8 mouse cellular contexts compared by ENCODE assay signal in genomic region chr17:74810892-74811625, GRCm38 (mm10).
A peak's percentile ranks its signal among the peaks of the same experiment; 100 is the strongest.
DNase-seq lines count a peak whose midpoint lies in the region; ATAC-seq lines count a peak whose summit lies in the region.

No protein-coding gene starts in this region.

- no peak overlapping the region for H3K9ac ChIP-seq in limb, embryonic 11.5 days (ENCODE audit: low read length)
- H3K9ac ChIP-seq in embryonic facial prominence, embryonic 11.5 days (replicated peaks; ENCODE audit: low read length) = no peak overlapping the region
- H3K9ac ChIP-seq in hindbrain, embryonic 11.5 days (ENCODE audit: low read depth, low read length) = no peak overlapping the region
- H3K9ac ChIP-seq in liver, embryonic 13.5 days = no peak overlapping the region

- no peak overlapping the region for H3K4me2 ChIP-seq in limb, embryonic 11.5 days (ENCODE audit: low read depth, severe bottlenecking)
- no peak overlapping the region for H3K4me2 ChIP-seq in embryonic facial prominence, embryonic 11.5 days (ENCODE audit: low read depth, low read length)
- no peak overlapping the region for H3K4me2 ChIP-seq in hindbrain, embryonic 11.5 days (replicated peaks; ENCODE audit: low read depth, low read length)
- no peak overlapping the region for H3K4me2 ChIP-seq in liver, embryonic 13.5 days

- peak; percentile 78; the same call in 1 of the 2 replicates for ATAC-seq in limb, embryonic 11.5 days (ENCODE audit: insufficient number of reproducible peaks, low FRiP score, low TSS enrichment, low read depth)
- ATAC-seq in embryonic facial prominence, embryonic 11.5 days (replicated peaks; ENCODE audit: insufficient number of reproducible peaks, low FRiP score, low TSS enrichment, low read depth) = 0 out of 2 replicates have a peak, but pooled peaks have one; percentile 59
- peak; percentile 53; the same call in 1 of the 2 replicates for ATAC-seq in hindbrain, embryonic 11.5 days (ENCODE audit: low FRiP score)
- ATAC-seq in liver, embryonic 13.5 days (ENCODE audit: low read depth) = peak; percentile 58; the same call in 1 of the 2 replicates
- 0 out of 2 replicates have a peak, but pooled peaks have one; percentile 33 for ATAC-seq in neutrophil, adult 5-6 weeks (ENCODE audit: extremely low read depth, insufficient number of reproducible peaks, low FRiP score, poor library complexity, severe bottlenecking)

- no peaks in the 10 kb centered on the region for H3K9me3 ChIP-seq in limb, embryonic 11.5 days (ENCODE audit: control insufficient read depth, low read length)
- H3K9me3 ChIP-seq in limb, embryonic 10.5 days (replicated peaks) = no peaks in the 10 kb centered on the region
- H3K9me3 ChIP-seq in embryonic facial prominence, embryonic 11.5 days (replicated peaks; ENCODE audit: control insufficient read depth, low read length) = no peaks in the 10 kb centered on the region
- no peaks in the 10 kb centered on the region for H3K9me3 ChIP-seq in hindbrain, embryonic 11.5 days (ENCODE audit: control insufficient read depth, low read length)
- H3K9me3 ChIP-seq in liver, embryonic 13.5 days (replicated peaks) = no peaks in the 10 kb centered on the region

- no peaks in the 10 kb centered on the region for H3K4me1 ChIP-seq in limb, embryonic 11.5 days (ENCODE audit: control insufficient read depth, insufficient read depth, low read length)
- no peaks in the 10 kb centered on the region for H3K4me1 ChIP-seq in limb, embryonic 10.5 days
- H3K4me1 ChIP-seq in embryonic facial prominence, embryonic 11.5 days (ENCODE audit: control insufficient read depth, insufficient read depth, low read length) = no peaks in the 10 kb centered on the region
- no peaks in the 10 kb centered on the region for H3K4me1 ChIP-seq in hindbrain, embryonic 11.5 days (replicated peaks; ENCODE audit: control insufficient read depth, insufficient read depth, low read length)
- H3K4me1 ChIP-seq in liver, embryonic 13.5 days (replicated peaks) = peaks cover 15% of the 10 kb centered on the region

- H3K36me3 ChIP-seq in limb, embryonic 11.5 days (ENCODE audit: control insufficient read depth, insufficient read depth, low read length) = no peaks in the 10 kb centered on the region
- H3K36me3 ChIP-seq in limb, embryonic 10.5 days = no peaks in the 10 kb centered on the region
- H3K36me3 ChIP-seq in embryonic facial prominence, embryonic 11.5 days (replicated peaks; ENCODE audit: control insufficient read depth, insufficient read depth, low read depth, low read length) = no peaks in the 10 kb centered on the region
- H3K36me3 ChIP-seq in hindbrain, embryonic 11.5 days (ENCODE audit: control insufficient read depth, insufficient read depth, low read length) = no peaks in the 10 kb centered on the region
- H3K36me3 ChIP-seq in liver, embryonic 13.5 days = no peaks in the 10 kb centered on the region

- no peak overlapping the region for H3K27ac ChIP-seq in limb, embryonic 11.5 days (replicated peaks; ENCODE audit: low read depth, low read length)
- H3K27ac ChIP-seq in limb, embryonic 10.5 days = no peak overlapping the region
- no peak overlapping the region for H3K27ac ChIP-seq in embryonic facial prominence, embryonic 11.5 days (replicated peaks; ENCODE audit: low read depth, low read length)
- no peak overlapping the region for H3K27ac ChIP-seq in hindbrain, embryonic 11.5 days (ENCODE audit: low read depth, low read length)
- no peak overlapping the region for H3K27ac ChIP-seq in liver, embryonic 13.5 days

- WGBS in limb, embryonic 11.5 days = 36% methylated on average over 3 of the region's 3 CpGs
- 65% methylated on average over 3 of the region's 3 CpGs for WGBS in limb, embryonic 10.5 days
- 54% methylated on average over 3 of the region's 3 CpGs for WGBS in embryonic facial prominence, embryonic 11.5 days
- WGBS in hindbrain, embryonic 11.5 days = 63% methylated on average over 3 of the region's 3 CpGs
- WGBS in liver, embryonic 13.5 days (ENCODE audit: insufficient replicate concordance) = 59% methylated on average over 3 of the region's 3 CpGs

- H3K4me3 ChIP-seq in limb, embryonic 11.5 days (ENCODE audit: low read depth, low read length) = no peak overlapping the region
- no peak overlapping the region for H3K4me3 ChIP-seq in limb, embryonic 10.5 days
- no peak overlapping the region for H3K4me3 ChIP-seq in embryonic facial prominence, embryonic 11.5 days (ENCODE audit: low read depth, low read length)
- H3K4me3 ChIP-seq in hindbrain, embryonic 11.5 days (ENCODE audit: low read depth, low read length) = no peak overlapping the region
- no peak overlapping the region for H3K4me3 ChIP-seq in liver, embryonic 13.5 days (replicated peaks)

- H3K27me3 ChIP-seq in limb, embryonic 11.5 days (ENCODE audit: control insufficient read depth, insufficient read depth, low read length) = no peaks in the 10 kb centered on the region
- H3K27me3 ChIP-seq in limb, embryonic 10.5 days (ENCODE audit: low read depth, poor library complexity, severe bottlenecking) = no peaks in the 10 kb centered on the region
- H3K27me3 ChIP-seq in embryonic facial prominence, embryonic 11.5 days (ENCODE audit: control insufficient read depth, insufficient read depth, low read length) = no peaks in the 10 kb centered on the region
- H3K27me3 ChIP-seq in hindbrain, embryonic 11.5 days (ENCODE audit: control insufficient read depth, insufficient read depth, low read length) = no peaks in the 10 kb centered on the region
- H3K27me3 ChIP-seq in liver, embryonic 13.5 days = no peaks in the 10 kb centered on the region

- peak; percentile 34 for DNase-seq in limb, embryonic 11.5 days (ENCODE audit: low spot score)
- DNase-seq in limb, embryonic 10.5 days (ENCODE audit: low spot score) = no peak
- DNase-seq in NIH3T3 (ENCODE audit: low read depth) = peak; percentile 89
- DNase-seq in embryonic facial prominence, embryonic 11.5 days (ENCODE audit: low spot score) = peak; percentile 79
- peak; percentile 64 for DNase-seq in hindbrain, embryonic 11.5 days (ENCODE audit: low spot score)
- peak; percentile 15 for DNase-seq in liver, embryonic 13.5 days
- DNase-seq in frontal cortex, postnatal 25 days (ENCODE audit: low spot score in 2 of 2) = no peak

Comparison
In these comparisons a context has a peak if more than half of its experiments do, and no peak if none do; other contexts are left out.
1. DNase-seq: peak in limb, embryonic 11.5 days (single experiment), NIH3T3 (single experiment), embryonic facial prominence, embryonic 11.5 days (single experiment), hindbrain, embryonic 11.5 days (single experiment) and liver, embryonic 13.5 days (single experiment); none in limb, embryonic 10.5 days (single experiment) and frontal cortex, postnatal 25 days (0 of 2).
2. Peak in every context shown above with its lines, with median percentiles within 50 percentile points of each other: ATAC-seq.